Mouse (Mus musculus): ENCODE measurements around the gene Alpk1. TPM values are rescaled to one million over a fixed set of nuclear protein-coding genes. Genes with fewer than 3 reads are reported as not detected.
A peak's percentile ranks its signal among the peaks of the same experiment; 100 is the strongest.

Gene Alpk1
- polyA plus RNA-seq, 1 experiment from 2014 or later, result 0.64 TPM

GRCm38 (mm10) chr3:127627956-127628310 is 152.4 kb downstream of the Alpk1 start:
- Histone ChIP-seq H3K9ac (ENCODE audit: low read length) (peak overlapping the region; percentile 26; the same call in 1 of the 2 replicates), H3K27me3 (ENCODE audit: control insufficient read depth, insufficient read depth, low read length) (peaks cover 66% of the 10 kb centered on the region), H3K36me3 (ENCODE audit: control insufficient read depth, insufficient read depth, low read length) (no peaks in the 10 kb centered on the region), H3K27ac (ENCODE audit: low read depth, low read length) (no peak overlapping the region), H3K4me1 (ENCODE audit: control insufficient read depth, insufficient read depth, low read length) (peaks cover 20% of the 10 kb centered on the region), H3K9me3 (ENCODE audit: control insufficient read depth, low read length) (no peaks in the 10 kb centered on the region), H3K4me2 (ENCODE audit: low read depth) (peak overlapping the region; percentile 27; the same call in 1 of the 2 replicates), H3K4me3 (ENCODE audit: low read depth, low read length) (no peak overlapping the region)
- DNase-seq (ENCODE audit: low spot score), result no peak
- ATAC-seq (ENCODE audit: insufficient read depth, low FRiP score, low TSS enrichment), result no peak
- under 1% methylated on average over 9 of the region's 9 CpGs for WGBS

GRCm38 (mm10) chr3:127627151-127627955 is 153.0 kb downstream of the Alpk1 start:
- H3K27ac ChIP-seq (ENCODE audit: low read depth, low read length), result no peak overlapping the region
- H3K4me1 ChIP-seq (ENCODE audit: control insufficient read depth, insufficient read depth, low read length), result peaks cover 18% of the 10 kb centered on the region
- H3K9me3 ChIP-seq (ENCODE audit: control insufficient read depth, low read length), result no peaks in the 10 kb centered on the region
- H3K4me2 ChIP-seq (ENCODE audit: low read depth), result peak overlapping the region; percentile 27; the same call in 1 of the 2 replicates
- H3K9ac ChIP-seq (ENCODE audit: low read length), result peak overlapping the region; percentile 26; the same call in 1 of the 2 replicates
- 0 out of 2 replicates have a peak overlapping the region, but pooled peaks have one; percentile 6 for H3K4me3 ChIP-seq (ENCODE audit: low read depth, low read length)
- ATAC-seq (ENCODE audit: insufficient read depth, low FRiP score, low TSS enrichment) (no peak), DNase-seq (ENCODE audit: low spot score) (peak; percentile 37)
- no peaks in the 10 kb centered on the region for H3K36me3 ChIP-seq (ENCODE audit: control insufficient read depth, insufficient read depth, low read length)
- H3K27me3 ChIP-seq (ENCODE audit: control insufficient read depth, insufficient read depth, low read length), result peaks cover 61% of the 10 kb centered on the region
- WGBS, result under 1% methylated on average over 27 of the region's 28 CpGs

GRCm38 (mm10) chr3:127626524-127626923 is 153.8 kb downstream of the Alpk1 start:
- peaks cover 52% of the 10 kb centered on the region for H3K27me3 ChIP-seq (ENCODE audit: control insufficient read depth, insufficient read depth, low read length)
- 2% methylated on average over 3 of the region's 3 CpGs for WGBS
- H3K27ac ChIP-seq (ENCODE audit: low read depth, low read length), result no peak overlapping the region
- peaks cover 15% of the 10 kb centered on the region for H3K4me1 ChIP-seq (ENCODE audit: control insufficient read depth, insufficient read depth, low read length)
- no peak overlapping the region for H3K4me2 ChIP-seq (ENCODE audit: low read depth)
- no peaks in the 10 kb centered on the region for H3K36me3 ChIP-seq (ENCODE audit: control insufficient read depth, insufficient read depth, low read length)
- no peak overlapping the region for H3K4me3 ChIP-seq (ENCODE audit: low read depth, low read length)
- ATAC-seq (ENCODE audit: insufficient read depth, low FRiP score, low TSS enrichment), result no peak
- no peak for DNase-seq (ENCODE audit: low spot score)
- H3K9me3 ChIP-seq (ENCODE audit: control insufficient read depth, low read length), result no peaks in the 10 kb centered on the region
- H3K9ac ChIP-seq (ENCODE audit: low read length), result no peak overlapping the region

- peak overlapping the region; percentile 20; the same call in 1 of the 2 replicates for H3K4me3 ChIP-seq (ENCODE audit: low read depth, low read length)
- peak; percentile 69 for DNase-seq (ENCODE audit: low spot score)
- peaks cover 11% of the 10 kb centered on the region for H3K4me1 ChIP-seq (ENCODE audit: control insufficient read depth, insufficient read depth, low read length)
- peaks cover 47% of the 10 kb centered on the region for H3K27me3 ChIP-seq (ENCODE audit: control insufficient read depth, insufficient read depth, low read length)
- ATAC-seq (ENCODE audit: insufficient read depth, low FRiP score, low TSS enrichment), result peak; percentile 49
- no peak overlapping the region for H3K27ac ChIP-seq (ENCODE audit: low read depth, low read length)
- under 1% methylated on average over 28 of the region's 28 CpGs for WGBS
- peak overlapping the region; percentile 48 for H3K4me2 ChIP-seq (ENCODE audit: low read depth)
- no peaks in the 10 kb centered on the region for H3K9me3 ChIP-seq (ENCODE audit: control insufficient read depth, low read length)
- no peaks in the 10 kb centered on the region for H3K36me3 ChIP-seq (ENCODE audit: control insufficient read depth, insufficient read depth, low read length)
- no peak overlapping the region for H3K9ac ChIP-seq (ENCODE audit: low read length)
Measured at GRCm38 (mm10) chr3:127625701-127626399, 154.5 kb downstream of the Alpk1 start.

- Histone ChIP-seq H3K4me1 (ENCODE audit: control insufficient read depth, insufficient read depth, low read length) (peaks cover 11% of the 10 kb centered on the region), H3K27ac (ENCODE audit: low read depth, low read length) (no peak overlapping the region), H3K4me2 (ENCODE audit: low read depth) (peak overlapping the region; percentile 48), H3K9me3 (ENCODE audit: control insufficient read depth, low read length) (no peaks in the 10 kb centered on the region), H3K36me3 (ENCODE audit: control insufficient read depth, insufficient read depth, low read length) (no peaks in the 10 kb centered on the region), H3K9ac (ENCODE audit: low read length) (no peak overlapping the region), H3K4me3 (ENCODE audit: low read depth, low read length) (peak overlapping the region; percentile 20; the same call in 1 of the 2 replicates), H3K27me3 (ENCODE audit: control insufficient read depth, insufficient read depth, low read length) (peaks cover 41% of the 10 kb centered on the region)
- ATAC-seq (ENCODE audit: insufficient read depth, low FRiP score, low TSS enrichment), result peak; percentile 84
- peak; percentile 87 for DNase-seq (ENCODE audit: low spot score)
- WGBS, result under 1% methylated on average over 36 of the region's 36 CpGs
Measured at GRCm38 (mm10) chr3:127625296-127625695, 155.0 kb downstream of the Alpk1 start.

Other genes starting within 250 kb of the Alpk1 start
- 64.4 and 78.3 TPM in 2 replicates for gene Larp7, start 227.2 kb downstream of the Alpk1 start, polyA plus RNA-seq (2014; fragmentation: Nextera tagmentation; extraction: Ambion mirVana)
- gene Zgrf1, start 227.0 kb downstream of the Alpk1 start, polyA plus RNA-seq (2014; fragmentation: Nextera tagmentation; extraction: Ambion mirVana), result 9.7 TPM in 2 replicates
- gene Neurog2, start 147.4 kb downstream of the Alpk1 start, polyA plus RNA-seq (2014; fragmentation: Nextera tagmentation; extraction: Ambion mirVana), result 38.8 and 41.2 TPM in 2 replicates
- gene Tifa, start 9.3 kb upstream of the Alpk1 start, polyA plus RNA-seq (2014; fragmentation: Nextera tagmentation; extraction: Ambion mirVana), result 2.4 TPM in 2 replicates
- gene Ap1ar, start 57.0 kb upstream of the Alpk1 start, polyA plus RNA-seq (2014; fragmentation: Nextera tagmentation; extraction: Ambion mirVana), result 71.2 and 78.0 TPM in 2 replicates
- gene Fam241a, start 115.8 kb upstream of the Alpk1 start, polyA plus RNA-seq (2014; fragmentation: Nextera tagmentation; extraction: Ambion mirVana), result 7.1 and 9.0 TPM in 2 replicates